Mouse (Mus musculus) T-helper 2 cell (primary cell): ENCODE measurements around the gene Ago4.

ENCODE experiments used
- in situ Hi-C: fragments of 300-600 bp; cut with MboI, MseI; formaldehyde crosslinking; loops from one replicate; pipeline ENCODE4 v1.15.1; 2025; ENCODE audit warnings: high pct_unique_total_duplicates

The Ago4 gene

GRCm38 (mm10) chr4:126526164-126526563 lies 7.1 kb downstream of the Ago4 start:
- in situ Hi-C loops, result no loop called here

DNA sequence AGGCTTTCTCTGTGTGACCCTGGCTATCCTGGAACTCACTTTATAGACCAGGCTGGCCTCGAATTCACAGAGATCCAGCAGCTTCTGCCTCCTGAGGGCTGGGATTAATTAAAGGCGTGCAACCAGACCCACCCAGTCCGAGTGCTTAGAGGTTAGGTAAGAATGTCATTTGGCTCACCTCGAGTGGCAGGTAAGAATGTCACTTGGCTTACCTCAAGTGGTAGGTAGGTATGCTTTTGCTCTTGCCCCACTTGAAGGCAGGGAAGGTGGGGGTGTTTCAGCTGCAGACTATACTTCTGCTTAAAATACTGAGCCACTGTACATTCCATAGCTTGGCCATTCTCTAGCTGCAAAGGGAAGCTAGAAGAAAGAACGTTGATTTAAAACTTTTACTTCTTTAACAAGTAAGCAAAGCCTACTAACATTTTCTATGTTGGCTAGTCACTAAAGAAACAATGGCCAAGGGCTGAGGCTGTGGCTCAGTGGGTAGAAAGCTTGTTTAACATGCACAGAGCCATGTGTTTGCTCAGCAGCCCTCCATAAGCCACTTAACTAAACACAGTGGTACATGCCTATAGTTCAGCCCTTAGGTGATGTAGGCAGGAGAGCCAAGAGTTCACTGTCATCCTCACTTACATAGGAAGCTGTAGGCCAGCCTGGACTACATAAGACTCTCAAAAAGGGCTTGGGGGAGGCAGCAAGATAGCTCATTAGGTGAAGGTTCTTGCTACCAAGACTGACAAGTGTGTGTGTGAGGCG lies 20.8 kb downstream of the Ago4 start:
- in situ Hi-C loops, result no loop called here

GRCm38 (mm10) chr4:126511013-126511412 lies 22.3 kb downstream of the Ago4 start:
- in situ Hi-C loops, result no loop called here

- in situ Hi-C loops, result no loop called here
Observed at GRCm38 (mm10) chr4:126509072-126509471, 24.2 kb downstream of the Ago4 start.

GRCm38 (mm10) chr4:126508110-126508899 lies 25.0 kb downstream of the Ago4 start:
- in situ Hi-C loops, result no loop called here

DNA sequence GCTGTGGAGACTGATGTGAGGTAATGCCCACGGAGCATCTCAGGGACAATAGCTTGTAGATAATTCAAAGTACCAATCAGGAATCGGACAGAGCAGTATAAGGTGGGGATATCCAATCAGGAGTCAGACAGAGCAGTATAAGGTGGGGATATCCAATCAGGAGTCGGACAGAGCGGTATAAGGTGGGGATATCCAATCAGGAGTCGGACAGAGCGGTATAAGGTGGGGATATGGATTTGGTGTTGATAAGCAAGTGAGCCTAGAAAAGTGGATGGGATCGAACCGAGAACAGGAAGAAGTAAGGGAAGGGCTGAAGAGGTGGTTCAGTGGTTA lies 30.3 kb downstream of the Ago4 start:
- in situ Hi-C loops, result no loop called here

DNA sequence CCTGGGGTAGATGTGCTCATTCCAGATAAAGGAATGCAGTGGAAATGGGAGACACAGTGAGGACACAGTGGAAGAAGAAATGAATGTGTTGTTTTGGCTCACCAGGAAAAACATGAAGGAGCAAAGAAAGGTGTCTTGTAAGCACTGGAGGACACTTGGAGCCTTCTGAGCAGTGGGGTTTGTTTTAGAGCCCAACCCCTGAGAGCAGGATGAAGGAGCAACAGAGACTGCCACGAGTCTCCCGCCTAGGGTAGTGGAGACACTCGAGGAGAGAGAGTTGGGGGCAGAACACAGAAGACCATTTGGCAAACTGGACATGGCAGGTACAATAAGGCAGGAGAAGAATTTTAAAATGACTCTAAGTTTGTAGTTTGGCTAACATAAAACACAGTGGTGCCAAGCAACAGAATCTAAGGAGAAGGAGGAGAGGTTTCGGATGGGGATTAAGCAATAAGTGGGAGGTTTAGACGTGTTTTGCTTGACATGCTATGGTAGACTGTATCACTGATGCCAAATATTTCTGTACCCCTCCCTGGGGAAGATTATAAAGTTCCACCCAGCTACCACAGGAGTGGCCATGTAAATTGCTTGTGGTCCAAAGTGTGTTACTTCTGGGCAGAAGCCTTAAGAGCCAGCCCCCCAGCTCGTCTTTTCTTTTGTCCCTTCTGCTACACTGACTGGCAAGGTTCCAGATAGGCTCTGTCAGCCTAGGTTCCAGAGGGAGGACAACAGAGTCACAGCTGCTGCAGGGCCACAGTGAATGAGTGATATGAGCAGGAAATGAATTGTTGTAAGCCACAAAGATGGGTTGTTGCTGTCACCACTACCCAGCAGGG lies 30.9 kb downstream of the Ago4 start:
- in situ Hi-C loops, result no loop called here

DNA sequence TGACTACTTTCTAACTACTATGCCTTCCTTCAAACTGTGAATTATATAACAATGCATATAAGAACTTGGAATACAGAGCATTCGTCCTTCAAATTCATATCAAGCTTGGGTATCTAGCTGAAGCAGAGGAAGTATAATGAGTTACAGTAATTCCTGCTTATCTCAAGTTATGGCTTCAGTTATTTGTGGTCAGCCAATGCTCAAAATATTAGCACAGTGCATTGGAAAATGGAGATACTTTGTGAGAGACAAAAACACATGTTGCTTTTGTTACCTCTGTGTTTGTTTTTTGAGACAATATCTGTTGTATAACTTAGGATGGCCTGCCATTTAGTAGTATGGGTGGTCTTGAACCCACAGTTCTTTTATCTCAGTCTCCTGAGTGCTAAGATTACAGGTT lies 34.7 kb downstream of the Ago4 start:
- in situ Hi-C loops, result no loop called here

DNA sequence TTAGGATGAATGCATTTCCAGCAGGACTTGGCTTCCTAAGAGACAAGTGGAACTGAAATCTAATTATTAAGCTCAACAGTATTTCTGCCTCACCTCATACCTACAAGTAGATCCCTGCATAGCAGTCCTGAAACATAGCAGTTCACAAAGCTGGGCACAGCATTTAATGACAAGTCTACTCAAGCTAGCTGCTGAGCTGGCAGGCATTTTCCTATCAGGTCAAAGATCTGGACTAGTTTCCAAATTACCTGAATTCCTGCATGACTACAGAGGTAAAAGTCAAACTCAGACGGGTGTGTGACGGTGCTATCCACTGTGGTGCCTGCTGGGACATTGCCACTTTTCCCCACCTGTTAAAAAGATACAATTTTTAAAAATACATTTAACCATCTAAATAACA lies 36.3 kb downstream of the Ago4 start:
- in situ Hi-C loops, result no loop called here

GRCm38 (mm10) chr4:126495942-126496790 lies 37.1 kb downstream of the Ago4 start:
- in situ Hi-C loops, result no loop called here

- in situ Hi-C loops, result no loop called here
Observed at GRCm38 (mm10) chr4:126495453-126495852, 37.8 kb downstream of the Ago4 start.

- in situ Hi-C loops, result no loop called here
Observed at GRCm38 (mm10) chr4:126493416-126493815, 39.9 kb downstream of the Ago4 start.

GRCm38 (mm10) chr4:126491977-126492376 lies 41.3 kb downstream of the Ago4 start:
- in situ Hi-C loops, result no loop called here

DNA sequence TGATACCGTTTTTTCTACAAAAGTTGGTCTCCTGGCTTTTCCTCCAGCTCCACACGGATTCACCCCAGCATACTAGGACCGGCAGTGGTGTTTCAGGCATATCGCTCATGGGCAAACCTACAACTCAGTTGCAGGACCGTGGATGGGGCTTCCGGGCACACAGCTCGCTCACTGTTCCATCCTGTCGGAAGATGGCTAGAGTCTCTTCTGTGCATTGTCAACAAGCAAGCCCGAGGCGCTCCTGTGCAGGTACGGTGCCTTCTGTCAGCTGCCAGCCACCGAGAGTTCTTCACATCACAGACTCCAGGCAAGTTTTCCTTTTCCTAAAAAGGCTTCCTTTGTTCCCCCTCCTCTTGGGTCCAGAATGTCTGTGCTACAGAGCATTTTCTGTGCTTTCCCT lies 42.5 kb downstream of the Ago4 start:
- in situ Hi-C loops, result no loop called here

DNA sequence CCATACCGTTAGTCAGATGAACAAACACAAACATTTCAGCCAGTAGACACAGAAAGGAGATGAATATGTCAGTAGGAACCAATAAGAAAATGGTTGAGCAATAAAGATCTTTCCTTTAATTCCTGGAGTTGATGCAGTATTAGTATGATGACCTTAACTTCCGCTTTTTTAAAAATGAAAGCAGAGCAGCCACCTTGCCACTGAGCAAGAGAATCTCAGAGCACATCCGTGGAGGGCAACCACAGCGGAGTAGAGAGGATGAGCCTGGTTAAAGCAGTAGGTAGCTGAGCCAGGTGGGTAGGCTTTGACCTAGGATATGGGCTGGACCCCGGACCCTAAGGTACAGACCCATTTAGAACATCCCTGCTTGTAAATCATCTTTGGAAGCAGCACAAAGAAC lies 43.5 kb downstream of the Ago4 start:
- in situ Hi-C loops, result no loop called here

GRCm38 (mm10) chr4:126486217-126486616 lies 47.1 kb downstream of the Ago4 start:
- in situ Hi-C loops, result no loop called here

DNA sequence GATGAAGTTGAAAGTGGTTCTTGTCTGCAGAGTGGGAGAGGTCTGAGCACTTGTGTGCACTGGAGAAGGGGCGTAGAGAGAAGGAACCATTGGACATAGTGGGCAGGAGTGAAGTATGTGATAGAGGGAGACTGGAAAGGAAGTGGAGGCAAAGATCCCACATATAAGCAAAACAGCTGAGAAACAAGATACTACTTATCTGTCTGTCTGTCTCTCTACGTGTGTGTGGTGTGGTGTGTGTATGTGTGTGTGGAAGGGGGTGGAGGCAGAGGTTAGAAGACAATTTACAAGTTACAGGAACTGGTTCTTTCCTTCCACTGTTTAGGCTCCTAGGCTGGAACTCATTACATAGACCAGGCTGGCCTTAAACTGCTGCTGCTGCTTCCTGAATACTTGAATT lies 48.2 kb downstream of the Ago4 start:
- in situ Hi-C loops, result no loop called here

DNA sequence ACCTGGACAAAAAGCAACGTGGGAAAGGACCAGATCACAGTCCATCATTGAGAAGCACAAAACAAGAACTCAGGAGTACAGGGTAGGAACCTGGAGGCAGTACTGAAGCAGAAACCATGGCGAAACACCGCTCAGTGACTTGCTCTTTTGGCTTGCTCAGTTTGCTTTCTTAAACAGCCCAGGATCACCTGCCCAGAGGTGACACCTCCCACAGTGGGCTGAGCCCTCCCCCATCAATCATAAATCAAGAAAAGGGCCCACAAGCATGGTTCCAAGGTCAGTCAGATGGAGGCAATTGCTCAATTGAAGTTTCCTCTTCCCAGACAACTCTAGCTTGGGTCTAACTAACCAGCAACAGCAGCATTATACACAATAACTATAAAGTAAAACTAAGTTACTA lies 49.4 kb downstream of the Ago4 start:
- in situ Hi-C loops, result no loop called here

GRCm38 (mm10) chr4:126482951-126483350 lies 50.3 kb downstream of the Ago4 start:
- in situ Hi-C loops, result no loop called here

DNA sequence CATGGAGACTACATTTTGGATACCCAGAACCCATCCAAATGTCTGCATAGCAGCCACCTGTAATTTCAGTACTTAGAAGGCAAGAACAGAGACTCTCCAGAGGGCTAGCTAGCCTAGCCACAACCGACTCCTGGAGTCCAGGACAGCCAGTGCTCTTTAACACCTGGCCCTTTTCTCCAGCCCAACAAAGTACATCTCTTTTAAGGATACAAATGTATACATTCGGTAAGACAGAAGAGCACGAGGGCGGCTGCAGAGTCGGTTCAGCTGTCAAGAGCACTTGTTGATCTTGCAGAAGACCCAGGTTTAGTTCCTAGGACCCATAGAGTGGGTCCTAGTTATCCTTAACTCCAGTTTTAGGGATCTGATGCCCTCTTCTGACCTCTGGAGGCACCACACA lies 51.8 kb downstream of the Ago4 start:
- in situ Hi-C loops, result no loop called here

DNA sequence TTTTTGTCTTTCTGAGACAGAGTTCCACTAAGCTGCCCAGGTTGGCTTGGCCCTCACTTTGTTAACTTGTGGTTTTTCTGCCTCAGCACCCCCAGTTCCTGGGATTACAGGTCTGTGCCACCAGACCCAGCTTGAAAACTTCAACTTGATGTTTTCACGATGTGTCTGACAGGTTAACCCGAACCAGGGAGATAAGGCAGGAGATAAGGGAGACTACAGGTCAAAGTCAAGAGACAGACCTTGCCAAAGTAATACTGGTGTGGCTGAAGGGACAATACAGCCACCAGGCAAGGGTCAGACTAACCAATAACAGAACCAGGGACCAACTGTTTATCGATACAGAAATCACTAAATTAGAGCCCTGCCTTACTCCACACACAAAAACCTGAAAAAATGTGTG lies 53.0 kb downstream of the Ago4 start:
- in situ Hi-C loops, result no loop called here

- in situ Hi-C loops, result no loop called here
Observed at GRCm38 (mm10) chr4:126473031-126473430, 60.2 kb downstream of the Ago4 start.
